Mouse (Mus musculus) heart, embryonic 14.5 days (tissue): ENCODE measurements around the gene Scgb3a1. TPM values are rescaled to one million over a fixed set of nuclear protein-coding genes. Genes with fewer than 3 reads are reported as not detected.

Experiments used
- ATAC-seq: fragments of 200-750 bp; cut with Nextera tagmentation; 2 replicates; pipeline ENCODE4 v1.8.0; 2017; ENCODE audit warnings: low read depth, moderate TSS enrichment; ENCODE audit not compliant: insufficient number of reproducible peaks, insufficient read depth, low FRiP score
- H3K27ac ChIP-seq, 2 experiments: fragments of 200-500 bp in 1 of 2; fragments of 300-500 bp in 1 of 2; sonication (generic) in 1 of 2; replicated peaks in 1 of 2; 2 replicates each; pipeline ENCODE4 v1.5.1; 2012 to 2014; ENCODE audit warnings: low read depth in 2 of 2, low read length in 2 of 2, control low read depth in 1 of 2, mild to moderate bottlenecking in 1 of 2, mixed read lengths in 1 of 2; ENCODE audit not compliant: control insufficient read depth in 1 of 2, insufficient read depth in 1 of 2
- H3K27me3 ChIP-seq: fragments of 300-500 bp; sonication (generic); 2 replicates; pipeline ENCODE4 v1.6.1; 2014; ENCODE audit warnings: mild to moderate bottlenecking, low read length, control low read depth; ENCODE audit not compliant: control insufficient read depth, insufficient read depth
- H3K36me3 ChIP-seq: fragments of 300-500 bp; sonication (generic); 2 replicates; pipeline ENCODE4 v1.6.1; 2014; ENCODE audit warnings: mild to moderate bottlenecking, control low read depth, low read length, mixed read lengths; ENCODE audit not compliant: control insufficient read depth, insufficient read depth
- H3K4me1 ChIP-seq, 2 experiments: fragments of 200-500 bp in 1 of 2; fragments of 300-500 bp in 1 of 2; sonication (generic) in 1 of 2; 2 replicates each; pipeline ENCODE4 v1.6.1; 2012 to 2014; ENCODE audit warnings: low read length in 2 of 2, control low read depth in 1 of 2, mixed read lengths in 1 of 2; ENCODE audit not compliant: control insufficient read depth in 2 of 2, insufficient read depth in 2 of 2
- H3K4me2 ChIP-seq: fragments of 300-500 bp; sonication (generic); 2 replicates; pipeline ENCODE4 v1.6.1; 2014; ENCODE audit warnings: mild to moderate bottlenecking, low read length
- H3K4me3 ChIP-seq, 2 experiments: fragments of 200-500 bp in 1 of 2; fragments of 300-500 bp in 1 of 2; sonication (generic) in 1 of 2; 2 replicates each; pipeline ENCODE4 v1.5.1; 2012 to 2014; ENCODE audit warnings: low read length in 2 of 2, mild to moderate bottlenecking in 2 of 2, control low read depth in 1 of 2, low read depth in 1 of 2, moderate library complexity in 1 of 2; ENCODE audit not compliant: control insufficient read depth in 1 of 2, insufficient read depth in 1 of 2
- H3K9ac ChIP-seq: fragments of 300-500 bp; sonication (generic); 2 replicates; pipeline ENCODE4 v1.6.1; 2014; ENCODE audit warnings: mild to moderate bottlenecking, low read length
- H3K9me3 ChIP-seq: fragments of 300-500 bp; sonication (generic); 2 replicates; pipeline ENCODE4 v1.6.1; 2016; ENCODE audit warnings: low read length, control low read depth; ENCODE audit not compliant: control insufficient read depth
- WGBS: fragments of 180-500 bp; shearing (Covaris S2); extraction: QIAGEN DNeasy Blood & Tissue Kit; methylation state at CpG from one replicate; pipeline ENCODE4 v1.1.7; 2014; 5-methylcytosine and 5-hydroxymethylcytosine counted together
- polyA plus RNA-seq: library from polyadenylated mRNA; unstranded; fragments of >200 nt; fragmentation: Nextera tagmentation; extraction: Ambion mirVana; gene quantifications from 2 replicates; pipeline ENCODE4 v1.2.1, GENCODE M21; 2014

The Scgb3a1 gene
- polyA plus RNA-seq, 1 experiment from 2014 or later = 1.1 TPM

- 25% methylated on average over 3 of the region's 3 CpGs for WGBS
- no peak overlapping the region for H3K9ac ChIP-seq
- no peak for ATAC-seq
These were observed 32.3 kb upstream of the Scgb3a1 start for GRCm38 (mm10) chr11:49631154-49631553.

DNA sequence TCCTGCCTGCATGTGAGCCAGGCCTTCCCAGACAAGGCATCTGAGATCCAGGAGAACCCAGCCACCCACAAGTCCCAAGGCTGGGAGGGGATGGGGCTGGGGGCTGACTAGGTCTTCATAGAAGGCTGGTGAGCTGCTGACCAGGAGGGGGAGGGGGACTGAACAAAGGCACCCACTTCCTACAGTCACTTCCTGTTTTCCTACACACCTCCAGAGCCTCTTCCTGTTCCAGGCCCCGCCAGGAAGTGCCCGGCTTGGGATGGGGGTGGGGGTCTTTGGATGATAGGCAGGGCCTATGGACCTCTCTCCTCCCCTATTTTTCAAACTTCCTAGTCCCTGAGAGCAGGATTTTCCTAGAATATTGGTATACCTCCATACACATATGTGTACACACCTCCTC lies 31.2 kb upstream of the Scgb3a1 start:
- Histone ChIP-seq H3K9me3 (no peaks in the 10 kb centered on the region), H3K4me3 (no peak overlapping the region), H3K9ac (no peak overlapping the region), H3K4me2 (no peak overlapping the region), H3K36me3 (no peaks in the 10 kb centered on the region), H3K27ac (no peak overlapping the region), H3K27me3 (peaks cover 51% of the 10 kb centered on the region), H3K4me1 (peaks cover 9 to 12% of the 10 kb centered on the region in 2 experiments; a peak in 2 of 4 replicates)
- WGBS = 54% methylated on average over 2 of the region's 2 CpGs
- ATAC-seq = no peak

More at GRCm38 (mm10) chr11:49631154-49631553, 32.3 kb upstream of the Scgb3a1 start:
- peaks cover 41% of the 10 kb centered on the region for H3K27me3 ChIP-seq
- no peak overlapping the region for H3K4me2 ChIP-seq
- no peak overlapping the region for H3K4me3 ChIP-seq
- H3K36me3 ChIP-seq = no peaks in the 10 kb centered on the region
- no peaks in the 10 kb centered on the region for H3K9me3 ChIP-seq
- H3K4me1 ChIP-seq = peaks cover 5 to 7% of the 10 kb centered on the region in 2 experiments; a peak in 2 of 4 replicates
- H3K27ac ChIP-seq = no peak overlapping the region

DNA sequence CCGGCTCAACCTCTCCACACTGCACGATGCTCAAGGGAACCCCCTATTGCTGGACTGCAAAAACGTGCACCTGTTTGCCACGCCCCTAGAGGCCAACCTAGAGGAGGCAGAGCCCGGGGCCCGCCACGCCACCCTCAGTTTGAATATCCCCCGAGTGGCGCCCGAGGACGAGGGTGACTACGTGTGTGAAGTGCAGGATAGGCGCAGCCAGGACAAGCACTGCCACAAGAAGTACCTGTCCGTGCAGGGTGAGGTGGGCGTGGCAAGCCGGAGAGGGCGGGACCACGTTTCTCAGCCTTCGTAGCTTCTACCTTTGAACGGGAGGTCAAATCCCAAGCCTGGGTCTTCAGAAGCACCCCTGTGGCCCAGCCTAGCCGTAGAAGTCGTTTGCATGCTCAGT lies 29.3 kb upstream of the Scgb3a1 start:
- H3K4me1 ChIP-seq = peaks cover 9 to 12% of the 10 kb centered on the region in 2 experiments; a peak in 2 of 4 replicates
- no peak for ATAC-seq
- H3K9ac ChIP-seq = no peak overlapping the region
- peak overlapping the region in 1 of 2 experiments; percentile 3; a peak in 1 of 4 replicates for H3K4me3 ChIP-seq
- no peaks in the 10 kb centered on the region for H3K36me3 ChIP-seq
- peak overlapping the region; percentile 43 for H3K4me2 ChIP-seq
- no peak overlapping the region for H3K27ac ChIP-seq
- H3K9me3 ChIP-seq = no peaks in the 10 kb centered on the region
- H3K27me3 ChIP-seq = peaks cover 55% of the 10 kb centered on the region
- 16% methylated on average over 21 of the region's 22 CpGs for WGBS

GRCm38 (mm10) chr11:49635671-49636070 lies 27.7 kb upstream of the Scgb3a1 start:
- Histone ChIP-seq H3K9me3 (no peaks in the 10 kb centered on the region), H3K4me2 (no peak overlapping the region), H3K27me3 (peaks cover 55% of the 10 kb centered on the region), H3K4me3 (no peak overlapping the region), H3K36me3 (no peaks in the 10 kb centered on the region), H3K27ac (no peak overlapping the region), H3K9ac (no peak overlapping the region), H3K4me1 (peaks cover 9 to 12% of the 10 kb centered on the region in 2 experiments; a peak in 2 of 4 replicates)
- no peak for ATAC-seq
- 66% methylated on average over 6 of the region's 6 CpGs for WGBS

- H3K27ac ChIP-seq = no peak overlapping the region
- no peaks in the 10 kb centered on the region for H3K36me3 ChIP-seq
- H3K4me1 ChIP-seq = peaks cover 9 to 12% of the 10 kb centered on the region in 2 experiments; a peak in 2 of 4 replicates
- H3K4me2 ChIP-seq = peak overlapping the region; percentile 53
- H3K9ac ChIP-seq = no peak overlapping the region
- ATAC-seq = no peak
- 9% methylated on average over 11 of the region's 11 CpGs for WGBS
- H3K4me3 ChIP-seq = no peak overlapping the region
- peaks cover 55% of the 10 kb centered on the region for H3K27me3 ChIP-seq
- H3K9me3 ChIP-seq = no peaks in the 10 kb centered on the region
These were observed 27.0 kb upstream of the Scgb3a1 start for GRCm38 (mm10) chr11:49636449-49636848.

DNA sequence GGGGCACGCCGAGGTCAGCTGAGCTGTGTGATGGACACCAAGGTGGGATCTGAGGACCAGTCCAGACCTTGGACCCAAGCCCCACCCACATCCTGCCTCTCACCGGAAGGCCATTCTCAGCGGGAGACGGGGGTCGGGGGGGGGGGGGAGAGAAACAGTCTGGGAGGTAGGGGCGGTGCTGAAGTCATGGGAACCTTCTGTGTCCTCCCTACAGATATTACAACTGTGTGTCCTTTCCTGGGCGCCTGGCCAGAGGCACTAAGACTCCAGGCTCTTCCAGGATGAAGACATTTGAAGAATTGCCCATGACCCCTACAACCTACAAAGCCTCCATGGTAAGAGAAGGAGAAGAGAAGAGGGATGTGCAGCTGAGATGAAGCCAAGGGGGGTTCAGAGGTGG lies 17.7 kb upstream of the Scgb3a1 start:
- H3K9ac ChIP-seq = no peak overlapping the region
- H3K27me3 ChIP-seq = no peaks in the 10 kb centered on the region
- no peak overlapping the region for H3K4me2 ChIP-seq
- 59% methylated on average over 6 of the region's 8 CpGs for WGBS
- H3K36me3 ChIP-seq = no peaks in the 10 kb centered on the region; the same call in 1 of the 2 replicates
- H3K9me3 ChIP-seq = no peaks in the 10 kb centered on the region
- peaks cover 9 to 15% of the 10 kb centered on the region in 2 experiments for H3K4me1 ChIP-seq
- H3K4me3 ChIP-seq = no peak overlapping the region
- H3K27ac ChIP-seq = no peak overlapping the region
- ATAC-seq = no peak

- WGBS = 47% methylated on average over 18 of the region's 18 CpGs
- H3K27ac ChIP-seq = no peak overlapping the region
- no peak overlapping the region for H3K4me2 ChIP-seq
- H3K36me3 ChIP-seq = no peaks in the 10 kb centered on the region
- H3K27me3 ChIP-seq = no peaks in the 10 kb centered on the region
- no peak overlapping the region for H3K4me3 ChIP-seq
- peaks cover 20 to 27% of the 10 kb centered on the region in 2 experiments for H3K4me1 ChIP-seq
- ATAC-seq = no peak
- H3K9ac ChIP-seq = no peak overlapping the region
- no peaks in the 10 kb centered on the region for H3K9me3 ChIP-seq
These were observed 13.1 kb upstream of the Scgb3a1 start for GRCm38 (mm10) chr11:49650113-49650993.
